Mouse (Mus musculus) heart, embryonic 10.5 days (tissue): ENCODE measurements at regions not wholly inside any gene's neighbourhood (a gene's known extent, or its start where the extent isn't known, plus 50 kb on each side); places are given as distances from the start of the nearest gene placed in this dataset.
A peak's percentile ranks its signal among the peaks of the same experiment; 100 is the strongest.

Source experiments
- DNase-seq: peaks from one replicate; pipeline ENCODE4 v3.0.0-alpha.2; 2017; ENCODE audit warnings: low spot score
- H3K27ac ChIP-seq: fragments of 300-500 bp; sonication (generic); 2 replicates; pipeline ENCODE4 v1.5.1; 2016; ENCODE audit warnings: mild to moderate bottlenecking
- H3K27me3 ChIP-seq: fragments of 300-500 bp; sonication (generic); 2 replicates; pipeline ENCODE4 v1.6.1; 2016; ENCODE audit warnings: mild to moderate bottlenecking; ENCODE audit not compliant: poor library complexity, insufficient read depth, severe bottlenecking
- H3K36me3 ChIP-seq: fragments of 300-500 bp; sonication (generic); 2 replicates; pipeline ENCODE4 v1.6.1; 2016; ENCODE audit warnings: mild to moderate bottlenecking, moderate library complexity
- H3K4me1 ChIP-seq: fragments of 300-500 bp; sonication (generic); 2 replicates; pipeline ENCODE4 v1.6.1; 2016; ENCODE audit warnings: mild to moderate bottlenecking
- H3K4me3 ChIP-seq: fragments of 300-500 bp; sonication (generic); 2 replicates; pipeline ENCODE4 v1.5.1; 2016; ENCODE audit warnings: mild to moderate bottlenecking, moderate library complexity
- H3K9me3 ChIP-seq: fragments of 300-500 bp; sonication (generic); 2 replicates; pipeline ENCODE4 v1.6.1; 2016; ENCODE audit warnings: mild to moderate bottlenecking, moderate library complexity
- WGBS: fragments of 180-500 bp; shearing (Covaris S2); methylation state at CpG from one replicate; pipeline ENCODE4 v1.1.7; 2016; 5-methylcytosine and 5-hydroxymethylcytosine counted together

DNA sequence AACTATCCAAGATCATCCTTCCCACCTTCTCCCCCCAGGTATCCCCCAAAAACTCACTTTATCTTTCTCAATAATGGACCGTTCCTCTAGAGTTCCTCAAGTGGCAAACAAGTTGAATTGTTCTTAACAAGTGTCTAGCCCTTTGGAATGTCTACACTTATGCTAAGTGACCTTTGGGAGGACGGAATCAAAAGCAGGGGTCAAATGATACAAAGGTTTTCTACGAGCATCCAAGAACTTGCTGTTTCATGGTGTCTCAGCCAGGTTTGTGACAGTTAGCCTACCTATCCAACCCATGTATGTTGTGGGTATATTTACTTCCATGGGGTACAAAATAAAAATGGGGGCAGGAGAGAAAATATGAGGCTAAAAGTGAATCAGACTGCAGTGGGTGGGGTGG is 136.7 kb upstream of the Cttnbp2 start:
- Histone ChIP-seq H3K4me3 (no peak overlapping the region), H3K4me1 (peaks cover 8% of the 10 kb centered on the region; the same call in 1 of the 2 replicates), H3K9me3 (no peaks in the 10 kb centered on the region), H3K27me3 (no peaks in the 10 kb centered on the region), H3K27ac (no peak overlapping the region), H3K36me3 (no peaks in the 10 kb centered on the region)
- DNase-seq: no peak
- WGBS: 71% methylated on average over 3 of the region's 3 CpGs

DNA sequence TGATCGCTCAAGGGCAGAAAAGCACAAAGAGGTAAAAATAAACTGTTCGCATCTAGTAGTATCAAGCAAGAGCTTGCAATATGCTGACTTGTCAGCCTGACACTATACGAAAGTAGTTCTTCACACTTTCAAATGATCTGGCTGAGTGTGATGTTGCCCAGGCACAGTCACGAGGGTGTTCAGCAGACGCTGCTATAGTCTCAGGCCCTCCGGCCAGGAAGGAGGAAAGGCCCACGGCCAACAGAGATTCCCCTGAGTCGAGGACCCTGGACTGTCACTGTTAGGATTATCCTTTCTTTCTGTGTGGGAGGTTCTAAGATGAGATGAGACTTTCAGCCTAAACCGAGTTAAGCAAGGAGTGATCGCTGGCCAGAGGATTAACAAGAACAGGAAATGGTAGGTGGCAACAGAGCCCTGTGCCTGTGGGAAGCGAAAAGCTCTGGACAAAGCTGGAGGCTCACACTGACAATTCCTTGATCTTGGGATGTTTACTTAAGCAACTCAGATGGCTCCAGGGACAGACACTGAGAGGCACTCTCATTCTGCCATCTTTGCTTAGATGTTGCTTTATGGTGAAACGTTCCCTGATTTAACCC is 137.5 kb upstream of the Cttnbp2 start:
- H3K27me3 ChIP-seq: no peaks in the 10 kb centered on the region
- no peaks in the 10 kb centered on the region for H3K36me3 ChIP-seq
- 0 out of 2 replicates have a peak overlapping the region, but pooled peaks have one; percentile 13 for H3K27ac ChIP-seq
- 45% methylated on average over 12 of the region's 12 CpGs for WGBS
- peaks cover 8% of the 10 kb centered on the region; the same call in 1 of the 2 replicates for H3K4me1 ChIP-seq
- H3K9me3 ChIP-seq: no peaks in the 10 kb centered on the region
- DNase-seq: no peak
- no peak overlapping the region for H3K4me3 ChIP-seq

DNA sequence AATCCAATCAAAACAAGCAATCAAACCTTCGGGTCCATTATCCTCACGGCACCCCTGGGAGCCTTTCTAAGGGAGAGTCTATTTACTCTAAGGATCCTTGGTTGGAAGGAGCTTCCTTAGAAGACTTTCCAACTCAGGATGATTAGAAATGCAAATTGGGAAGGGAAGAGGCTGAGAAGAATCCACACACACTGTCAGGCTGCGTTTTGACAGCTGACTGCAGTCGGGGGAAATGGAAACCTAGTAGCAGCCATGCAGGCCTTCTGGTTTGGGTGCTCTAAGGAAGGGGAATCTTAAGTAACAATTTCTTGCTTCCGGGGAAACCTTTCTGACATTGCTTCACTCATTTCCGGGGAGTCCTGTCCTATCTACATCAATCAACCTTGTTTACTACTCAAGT is 139.6 kb upstream of the Cttnbp2 start:
- no peaks in the 10 kb centered on the region for H3K27me3 ChIP-seq
- 44% methylated on average over 6 of the region's 6 CpGs for WGBS
- H3K9me3 ChIP-seq: no peaks in the 10 kb centered on the region
- no peaks in the 10 kb centered on the region for H3K36me3 ChIP-seq
- DNase-seq: no peak
- no peak overlapping the region for H3K4me3 ChIP-seq
- no peak overlapping the region for H3K27ac ChIP-seq
- peaks cover 8% of the 10 kb centered on the region; the same call in 1 of the 2 replicates for H3K4me1 ChIP-seq

DNA sequence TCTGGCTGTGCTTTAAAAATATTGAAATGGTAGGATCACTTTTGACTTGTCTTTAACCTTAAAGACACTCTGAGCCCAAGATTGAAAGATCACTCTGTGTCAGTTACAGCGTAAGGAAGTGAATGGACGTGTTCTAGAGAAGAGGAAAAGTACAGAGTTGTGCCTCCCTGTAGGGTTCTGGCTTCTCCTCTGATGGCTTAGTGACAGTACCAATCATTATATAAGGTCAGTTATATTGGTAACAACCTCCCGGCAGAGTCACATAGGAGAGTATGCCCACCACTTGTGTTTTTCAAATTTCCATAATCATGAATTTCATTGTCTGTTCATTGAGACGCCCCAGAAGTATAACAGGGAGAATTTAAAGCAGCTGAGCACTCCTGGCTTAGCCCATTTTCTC is 141.6 kb upstream of the Cttnbp2 start:
- H3K4me3 ChIP-seq: no peak overlapping the region
- no peaks in the 10 kb centered on the region for H3K9me3 ChIP-seq
- H3K27me3 ChIP-seq: no peaks in the 10 kb centered on the region
- no peak for DNase-seq
- no peak overlapping the region for H3K27ac ChIP-seq
- H3K36me3 ChIP-seq: no peaks in the 10 kb centered on the region
- 79% methylated on average over 4 of the region's 4 CpGs for WGBS
- peaks cover 8% of the 10 kb centered on the region; the same call in 1 of the 2 replicates for H3K4me1 ChIP-seq

DNA sequence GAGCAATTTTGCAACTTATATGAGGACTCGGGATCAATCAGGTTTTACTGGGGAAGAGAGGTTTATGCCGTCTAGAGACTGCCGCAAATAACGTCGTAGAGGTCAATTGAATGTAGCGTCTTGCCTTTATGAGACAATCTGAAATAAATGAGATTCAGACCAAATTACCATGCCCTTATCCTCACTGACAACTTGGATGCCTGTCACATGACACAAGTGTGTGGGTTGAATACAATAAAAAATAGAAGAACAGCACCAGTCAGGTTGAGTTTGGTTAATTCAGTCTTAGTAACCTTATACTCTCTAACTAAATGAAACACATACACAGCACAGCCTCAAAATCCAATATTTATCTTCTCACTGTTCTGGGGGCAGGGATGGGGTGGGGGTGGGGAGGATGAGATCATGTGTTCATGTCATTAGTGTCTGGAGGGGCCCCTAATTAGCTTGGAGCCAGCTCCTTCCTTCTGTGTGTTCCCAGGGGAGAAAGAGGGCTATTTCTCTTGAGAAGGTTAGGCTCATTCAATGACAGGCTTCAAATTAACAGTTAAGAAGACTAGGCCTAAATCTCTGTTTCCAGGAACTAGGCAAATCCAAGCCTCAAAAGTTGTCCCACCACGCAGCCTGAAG is 142.2 kb upstream of the Cttnbp2 start:
- Histone ChIP-seq H3K4me3 (no peak overlapping the region), H3K27me3 (no peaks in the 10 kb centered on the region), H3K36me3 (no peaks in the 10 kb centered on the region), H3K27ac (no peak overlapping the region), H3K9me3 (no peaks in the 10 kb centered on the region), H3K4me1 (peaks cover 5% of the 10 kb centered on the region; the same call in 1 of the 2 replicates)
- 90% methylated on average over 7 of the region's 7 CpGs for WGBS
- no peak for DNase-seq

DNA sequence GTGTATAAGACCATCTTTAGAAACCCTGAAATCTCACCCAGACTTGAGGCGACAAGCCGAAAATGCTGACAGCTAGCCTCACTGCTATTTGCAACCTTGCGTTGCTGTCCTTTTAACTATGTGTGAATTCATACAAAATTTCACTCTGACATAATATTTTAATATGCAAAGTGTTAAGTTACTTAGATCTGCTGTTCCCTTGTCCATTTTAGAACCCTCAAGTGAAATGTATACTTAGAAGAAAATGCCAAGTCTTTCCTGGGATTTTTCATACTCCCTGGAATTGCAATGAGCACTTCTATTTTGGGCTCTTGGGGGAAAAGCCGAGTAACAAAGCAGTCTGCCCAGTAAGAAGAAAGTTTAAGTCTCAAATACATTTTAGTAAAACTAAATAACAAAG is 150.0 kb upstream of the Cttnbp2 start:
- 80% methylated on average over 4 of the region's 4 CpGs for WGBS

DNA sequence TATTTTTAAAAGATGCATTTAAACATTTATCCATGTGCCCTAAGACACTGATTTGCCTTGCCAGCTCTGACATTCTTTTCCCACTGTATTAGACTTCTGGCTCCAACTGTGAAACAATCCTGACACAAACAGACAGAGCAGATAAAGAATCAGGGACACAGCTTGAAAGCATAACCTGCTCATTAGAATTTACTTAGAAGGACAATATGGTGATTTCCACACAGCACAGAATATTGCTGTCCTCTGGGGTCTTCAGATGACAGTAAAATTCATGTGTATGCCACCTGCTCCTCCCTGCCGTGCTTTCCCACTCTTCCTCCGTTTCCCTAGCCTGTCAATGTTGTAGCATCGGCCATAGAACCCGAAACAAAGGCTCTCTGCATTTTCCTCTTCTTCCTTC is 151.3 kb upstream of the Cttnbp2 start:
- Histone ChIP-seq H3K36me3 (no peaks in the 10 kb centered on the region), H3K9me3 (no peaks in the 10 kb centered on the region), H3K27ac (no peak overlapping the region), H3K27me3 (no peaks in the 10 kb centered on the region), H3K4me3 (no peak overlapping the region), H3K4me1 (no peaks in the 10 kb centered on the region)
- 67% methylated on average over 4 of the region's 4 CpGs for WGBS
- no peak for DNase-seq

More for the DNA sequence above, 150.0 kb upstream of the Cttnbp2 start:
- DNase-seq: no peak
- H3K27ac ChIP-seq: no peak overlapping the region
- no peaks in the 10 kb centered on the region for H3K4me1 ChIP-seq
- H3K36me3 ChIP-seq: no peaks in the 10 kb centered on the region
- H3K4me3 ChIP-seq: no peak overlapping the region
- H3K9me3 ChIP-seq: no peaks in the 10 kb centered on the region
- no peaks in the 10 kb centered on the region for H3K27me3 ChIP-seq

DNA sequence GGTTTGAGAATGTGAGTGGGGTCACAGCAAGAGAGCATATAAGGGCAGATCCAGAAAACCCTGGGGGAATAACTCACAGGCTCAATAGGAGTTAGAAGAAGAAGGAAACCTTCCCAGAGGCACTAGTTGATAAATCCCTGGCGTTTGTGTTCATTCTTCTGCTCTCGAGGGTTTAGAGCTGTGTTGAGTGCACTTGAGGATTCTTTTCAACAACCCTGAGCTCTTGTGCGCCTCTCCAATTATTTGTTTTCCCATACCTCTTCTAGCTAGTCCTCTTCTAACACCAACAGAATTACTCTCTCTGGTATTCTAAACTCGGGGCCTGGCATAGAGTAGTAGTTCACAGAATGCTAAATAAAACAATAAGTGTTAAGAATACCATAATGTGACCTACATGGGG is 151.9 kb upstream of the Cttnbp2 start:
- H3K4me3 ChIP-seq: no peak overlapping the region
- 54% methylated on average over 4 of the region's 4 CpGs for WGBS
- no peaks in the 10 kb centered on the region for H3K9me3 ChIP-seq
- no peaks in the 10 kb centered on the region for H3K4me1 ChIP-seq
- H3K27me3 ChIP-seq: no peaks in the 10 kb centered on the region
- no peak overlapping the region for H3K27ac ChIP-seq
- H3K36me3 ChIP-seq: no peaks in the 10 kb centered on the region
- DNase-seq: no peak

DNA sequence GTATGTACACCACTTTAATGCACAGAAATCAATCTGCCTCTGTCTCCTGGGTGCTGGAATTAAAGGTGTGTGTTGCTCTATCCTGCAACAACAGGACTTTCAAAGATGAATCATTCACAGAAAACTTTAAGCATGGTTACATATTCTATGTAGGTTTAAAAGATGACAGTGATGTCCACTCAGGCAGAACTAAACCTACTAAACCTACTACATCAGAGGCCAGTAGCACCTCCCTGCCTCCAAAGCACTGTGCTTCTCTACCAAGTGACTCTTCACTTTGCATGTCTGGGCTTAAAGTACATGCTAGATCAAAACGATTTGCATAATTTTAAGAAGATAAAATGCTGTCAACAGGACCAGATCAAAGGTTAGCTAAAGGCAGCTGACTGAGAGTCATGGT is 156.0 kb upstream of the Cttnbp2 start:
- Histone ChIP-seq H3K4me3 (no peak overlapping the region), H3K4me1 (no peaks in the 10 kb centered on the region)

DNA sequence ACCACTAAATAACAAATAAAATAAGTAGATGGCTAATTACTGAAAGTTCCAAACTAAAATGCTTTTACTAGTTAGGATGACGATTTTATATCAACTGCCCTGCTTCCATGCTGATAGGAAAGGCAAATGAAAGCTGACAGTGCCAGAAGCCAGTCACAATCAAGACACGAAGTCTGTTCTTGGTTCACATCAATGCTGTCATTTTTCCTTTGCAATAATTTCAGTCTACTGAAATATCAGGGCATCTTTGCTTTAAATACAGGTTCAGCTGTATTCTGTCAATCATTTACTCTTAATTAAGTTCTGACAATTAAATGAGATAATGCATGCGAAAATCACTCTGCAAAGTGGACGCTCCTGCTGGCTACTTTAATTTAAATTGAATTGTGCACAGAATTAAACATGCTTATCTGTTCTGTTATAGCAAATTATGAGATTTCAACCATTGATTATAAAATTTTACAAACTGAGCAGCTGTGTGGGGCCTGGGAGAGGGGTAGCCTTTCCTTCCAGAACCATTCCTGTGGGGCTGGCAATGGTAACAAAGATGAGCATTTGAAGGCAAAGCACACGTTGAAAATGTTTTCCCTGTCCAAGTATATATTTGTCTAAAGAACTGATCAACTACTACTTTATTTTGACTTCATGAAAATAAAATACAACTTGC is 160.1 kb upstream of the Cttnbp2 start:
- WGBS: 75% methylated on average over 5 of the region's 5 CpGs

More for the DNA sequence above, 156.0 kb upstream of the Cttnbp2 start:
- no peaks in the 10 kb centered on the region for H3K27me3 ChIP-seq
- WGBS: 71% methylated on average over 1 of the region's 1 CpGs
- H3K27ac ChIP-seq: no peak overlapping the region
- H3K9me3 ChIP-seq: no peaks in the 10 kb centered on the region
- DNase-seq: no peak
- no peaks in the 10 kb centered on the region for H3K36me3 ChIP-seq

DNA sequence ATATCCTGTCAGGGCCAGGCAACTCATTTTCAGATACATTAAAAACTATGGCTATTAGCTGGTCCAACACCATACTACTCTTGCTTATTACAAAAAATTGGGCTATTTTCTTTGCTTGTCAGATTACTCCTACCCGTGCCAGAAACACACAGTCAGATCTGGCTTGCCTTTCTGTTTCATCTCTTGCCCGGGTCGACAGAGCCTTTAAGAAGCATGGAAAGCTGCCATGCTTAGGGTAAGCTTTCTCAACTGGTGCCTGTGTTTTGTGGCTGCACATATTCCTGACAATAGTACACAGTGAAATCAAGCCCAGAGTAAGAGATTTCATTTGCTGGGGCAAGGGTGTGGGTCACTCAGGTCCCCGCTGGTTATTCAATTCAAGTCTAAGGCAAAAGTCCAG is 162.5 kb upstream of the Cttnbp2 start:
- H3K27me3 ChIP-seq: no peaks in the 10 kb centered on the region
- WGBS: 76% methylated on average over 4 of the region's 4 CpGs

More for the DNA sequence above, 160.1 kb upstream of the Cttnbp2 start:
- H3K27ac ChIP-seq: no peak overlapping the region
- DNase-seq: no peak
- no peaks in the 10 kb centered on the region for H3K9me3 ChIP-seq
- H3K4me1 ChIP-seq: no peaks in the 10 kb centered on the region
- H3K4me3 ChIP-seq: no peak overlapping the region
- H3K27me3 ChIP-seq: no peaks in the 10 kb centered on the region
- no peaks in the 10 kb centered on the region for H3K36me3 ChIP-seq

DNA sequence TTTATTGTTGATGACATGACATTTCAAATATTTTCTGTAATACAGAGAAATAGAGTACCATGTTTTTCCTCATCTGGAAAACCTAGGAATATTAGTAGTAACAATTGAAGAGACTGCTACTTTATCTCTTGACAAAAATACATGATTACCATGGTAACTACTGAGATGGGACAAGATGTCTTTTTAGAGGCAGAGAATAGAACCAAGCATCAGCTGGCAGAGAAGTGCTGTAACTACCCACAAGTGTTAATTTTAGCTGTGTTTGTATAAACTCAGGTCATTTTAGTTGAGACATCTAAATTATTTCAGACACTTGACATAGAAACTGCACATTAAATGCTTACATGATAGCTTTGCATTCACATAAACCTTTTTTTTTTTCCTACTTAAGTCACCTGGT is 166.1 kb upstream of the Cttnbp2 start:
- no peaks in the 10 kb centered on the region for H3K4me1 ChIP-seq
- H3K9me3 ChIP-seq: no peaks in the 10 kb centered on the region
- H3K27ac ChIP-seq: no peak overlapping the region
- H3K4me3 ChIP-seq: no peak overlapping the region
- no peak for DNase-seq
- H3K36me3 ChIP-seq: no peaks in the 10 kb centered on the region
- no peaks in the 10 kb centered on the region for H3K27me3 ChIP-seq

More for the DNA sequence above, 162.5 kb upstream of the Cttnbp2 start:
- DNase-seq: no peak
- no peak overlapping the region for H3K27ac ChIP-seq
- H3K4me3 ChIP-seq: no peak overlapping the region
- H3K9me3 ChIP-seq: no peaks in the 10 kb centered on the region
- no peaks in the 10 kb centered on the region for H3K36me3 ChIP-seq
- no peaks in the 10 kb centered on the region for H3K4me1 ChIP-seq

DNA sequence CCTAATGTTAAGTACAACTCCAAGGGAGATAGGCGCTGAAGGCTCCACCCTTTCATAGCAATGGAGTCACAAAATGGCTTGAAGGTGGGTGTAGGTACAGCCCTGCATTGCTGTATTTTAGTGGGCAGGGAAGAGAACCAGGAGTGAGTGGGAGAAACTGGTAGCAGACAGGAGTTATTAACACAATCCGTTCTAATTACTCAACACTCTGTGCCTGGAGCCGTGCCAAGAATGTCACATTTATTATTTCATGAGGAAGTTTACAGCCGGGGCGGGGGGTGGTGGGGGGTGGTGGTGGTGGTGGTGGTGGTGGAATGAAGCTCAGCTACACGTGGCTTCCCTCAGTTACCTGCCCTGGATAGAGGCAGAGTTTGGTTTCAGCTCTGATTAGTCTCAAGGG is 166.3 kb upstream of the Lsm8 start:
- DNase-seq: no peak

More for the DNA sequence above, 166.3 kb upstream of the Lsm8 start:
- no peak overlapping the region for H3K27ac ChIP-seq
- 71% methylated on average over 6 of the region's 6 CpGs for WGBS
- no peaks in the 10 kb centered on the region for H3K4me1 ChIP-seq
- H3K27me3 ChIP-seq: no peaks in the 10 kb centered on the region
- no peaks in the 10 kb centered on the region for H3K36me3 ChIP-seq
- no peaks in the 10 kb centered on the region for H3K9me3 ChIP-seq
- H3K4me3 ChIP-seq: no peak overlapping the region
